Mouse (Mus musculus) limb, embryonic 13.5 days (tissue): ENCODE measurements around the gene Gdap2. TPM values are rescaled to one million over a fixed set of nuclear protein-coding genes. Genes with fewer than 3 reads are reported as not detected.
A peak's percentile ranks its signal among the peaks of the same experiment; 100 is the strongest.

Source experiments
- ATAC-seq: fragments of 200-750 bp; cut with Nextera tagmentation; 2 replicates; pipeline ENCODE4 v1.8.0; 2017; ENCODE audit warnings: low read depth, moderate number of reproducible peaks, moderate TSS enrichment; ENCODE audit not compliant: low FRiP score
- H3K27ac ChIP-seq: fragments of 300-500 bp; sonication (generic); 2 replicates; pipeline ENCODE4 v1.5.1; 2015; ENCODE audit warnings: inconsistent platforms, mild to moderate bottlenecking, moderate library complexity
- H3K27me3 ChIP-seq: fragments of 300-500 bp; sonication (generic); 2 replicates; pipeline ENCODE4 v1.6.1; 2015; ENCODE audit warnings: mild to moderate bottlenecking, inconsistent platforms
- H3K36me3 ChIP-seq: fragments of 300-500 bp; sonication (generic); 2 replicates; pipeline ENCODE4 v1.6.1; 2015; ENCODE audit warnings: inconsistent platforms, mild to moderate bottlenecking, moderate library complexity
- H3K4me1 ChIP-seq: fragments of 300-500 bp; sonication (generic); 2 replicates; pipeline ENCODE4 v1.6.1; 2015; ENCODE audit warnings: inconsistent platforms
- H3K4me2 ChIP-seq: fragments of 300-500 bp; sonication (generic); replicated peaks from 2 replicates; pipeline ENCODE4 v1.6.1; 2015; ENCODE audit warnings: inconsistent platforms, mild to moderate bottlenecking, moderate library complexity
- H3K4me3 ChIP-seq: fragments of 300-500 bp; sonication (generic); 2 replicates; pipeline ENCODE4 v1.5.1; 2015; ENCODE audit warnings: moderate library complexity, mild to moderate bottlenecking, inconsistent platforms
- H3K9ac ChIP-seq: fragments of 300-500 bp; sonication (generic); 2 replicates; pipeline ENCODE4 v1.6.1; 2015; ENCODE audit warnings: mild to moderate bottlenecking, inconsistent platforms
- H3K9me3 ChIP-seq: fragments of 300-500 bp; sonication (generic); 2 replicates; pipeline ENCODE4 v1.6.1; 2016; ENCODE audit warnings: inconsistent platforms
- whole genome bisulfite sequencing: fragments of 180-500 bp; shearing (Covaris S2); methylation state at CpG from one replicate; pipeline ENCODE4 v1.1.7; 2015; 5-methylcytosine and 5-hydroxymethylcytosine counted together
- polyA plus RNA-seq: library from polyadenylated mRNA; unstranded; fragments of >200 nt; fragmentation: Nextera tagmentation; extraction: Ambion mirVana; gene quantifications from 2 replicates; pipeline ENCODE4 v1.2.1, GENCODE M21; 2015

Gene Gdap2
- polyA plus RNA-seq, 1 experiment from 2014 or later: 32.1 TPM

DNA sequence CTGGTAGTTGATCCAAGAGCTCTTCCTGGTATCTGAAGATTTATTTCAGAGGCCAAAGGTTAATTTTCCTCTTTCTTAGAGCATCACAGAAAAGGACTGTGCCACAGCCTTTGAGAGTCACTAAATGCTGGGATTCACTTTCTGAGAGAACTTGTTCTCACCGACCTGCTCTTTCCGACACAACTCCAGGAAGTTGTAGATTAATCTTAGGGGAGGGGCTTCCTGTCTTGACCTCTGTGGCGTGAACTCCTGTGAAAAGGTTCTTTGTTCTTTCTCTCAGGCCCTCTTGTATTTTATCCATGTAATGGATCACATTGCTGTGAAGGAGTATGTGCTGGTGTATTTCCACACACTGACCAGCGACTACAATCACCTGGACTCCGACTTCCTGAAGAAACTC, 32.0 kb downstream of the Gdap2 start:
- Histone ChIP-seq H3K9me3 (no peaks in the 10 kb centered on the region), H3K27ac (no peak overlapping the region), H3K9ac (no peak overlapping the region), H3K36me3 (peaks cover 25% of the 10 kb centered on the region), H3K27me3 (no peaks in the 10 kb centered on the region), H3K4me3 (no peak overlapping the region), H3K4me2 (no peak overlapping the region), H3K4me1 (0 out of 2 replicates have a peak, but pooled peaks cover 2% of the 10 kb centered on the region)
- WGBS: 42% methylated on average over 5 of the region's 5 CpGs
- ATAC-seq: no peak

DNA sequence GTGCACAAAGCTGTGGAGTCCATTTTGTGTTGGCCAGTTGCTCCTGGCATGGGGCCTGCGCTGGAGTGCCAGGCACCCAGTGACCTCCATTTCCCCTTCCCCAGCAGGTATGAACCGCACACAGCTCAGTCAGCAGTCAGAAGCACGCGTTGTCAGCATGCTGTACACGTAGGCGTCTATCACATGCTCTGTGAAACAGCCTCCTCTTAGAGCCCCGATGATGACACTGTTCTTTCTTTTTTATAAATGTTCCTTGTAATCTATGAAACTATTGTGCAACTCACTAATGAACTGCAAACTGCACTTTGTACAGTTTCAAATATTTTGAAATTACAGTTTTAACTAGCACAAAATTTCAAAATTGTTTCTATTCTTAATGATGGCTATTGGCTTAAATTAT, 39.4 kb downstream of the Gdap2 start:
- no peaks in the 10 kb centered on the region for H3K27me3 ChIP-seq
- H3K4me1 ChIP-seq: peaks cover 3% of the 10 kb centered on the region
- ATAC-seq: no peak
- no peaks in the 10 kb centered on the region for H3K9me3 ChIP-seq
- H3K36me3 ChIP-seq: peaks cover 53% of the 10 kb centered on the region
- H3K4me2 ChIP-seq: no peak overlapping the region
- no peak overlapping the region for H3K4me3 ChIP-seq
- no peak overlapping the region for H3K9ac ChIP-seq
- WGBS: 92% methylated on average over 7 of the region's 7 CpGs
- H3K27ac ChIP-seq: no peak overlapping the region

DNA sequence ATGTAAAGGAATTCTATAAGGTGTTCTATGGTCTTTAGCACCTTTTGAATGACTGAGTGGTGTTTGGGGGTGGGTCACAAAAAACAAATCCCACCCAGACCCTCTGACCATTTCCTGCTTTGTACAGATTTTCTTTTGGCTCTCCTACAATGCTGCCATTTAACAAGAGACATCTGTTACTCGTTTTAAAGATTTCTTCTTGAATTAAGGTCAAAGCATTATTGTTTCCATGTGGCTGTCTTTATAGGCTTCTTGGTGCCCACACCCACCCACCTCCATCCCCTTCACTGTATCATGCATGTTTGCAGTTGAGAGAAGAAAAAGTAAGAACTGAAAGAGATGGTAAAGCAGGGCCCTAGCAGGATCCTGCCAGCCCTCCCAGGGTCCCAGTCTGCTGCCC, 44.8 kb downstream of the Gdap2 start:
- peak; percentile 75; the same call in 1 of the 2 replicates for ATAC-seq
- H3K4me2 ChIP-seq: no peak overlapping the region; the same call in 1 of the 2 replicates

DNA sequence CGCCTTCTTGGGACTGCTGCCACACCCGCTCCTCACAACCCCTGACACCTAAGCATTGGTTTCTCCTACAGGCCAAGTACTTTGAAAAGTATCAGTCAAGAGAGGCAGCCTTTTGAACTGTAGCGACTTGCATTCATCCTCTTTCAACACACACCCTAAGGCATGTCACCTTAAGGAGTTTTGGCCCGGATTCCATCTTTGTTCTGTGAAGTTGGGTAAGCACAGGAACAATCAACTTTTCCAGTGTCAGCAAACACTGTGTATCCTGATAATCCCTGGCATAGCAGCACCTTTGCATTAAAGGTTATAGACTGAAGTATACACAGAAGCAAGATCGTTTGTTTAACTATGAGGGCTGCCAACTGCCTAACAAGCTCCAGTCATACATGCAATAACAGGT, 53.3 kb downstream of the Gdap2 start:
- Histone ChIP-seq H3K27ac (no peak overlapping the region), H3K9ac (no peak overlapping the region), H3K27me3 (no peaks in the 10 kb centered on the region), H3K9me3 (no peaks in the 10 kb centered on the region), H3K4me2 (no peak overlapping the region), H3K4me3 (no peak overlapping the region), H3K36me3 (no peaks in the 10 kb centered on the region), H3K4me1 (no peaks in the 10 kb centered on the region)
- WGBS: 84% methylated on average over 5 of the region's 5 CpGs
- ATAC-seq: no peak

More for the DNA sequence above, 44.8 kb downstream of the Gdap2 start:
- H3K9me3 ChIP-seq: no peaks in the 10 kb centered on the region
- peaks cover 31% of the 10 kb centered on the region for H3K36me3 ChIP-seq
- H3K27me3 ChIP-seq: no peaks in the 10 kb centered on the region
- WGBS: 7% methylated on average over 1 of the region's 1 CpGs
- H3K4me3 ChIP-seq: no peak overlapping the region
- no peak overlapping the region for H3K9ac ChIP-seq
- peaks cover 20% of the 10 kb centered on the region for H3K4me1 ChIP-seq
- peak overlapping the region; percentile 70; the same call in 1 of the 2 replicates for H3K27ac ChIP-seq

DNA sequence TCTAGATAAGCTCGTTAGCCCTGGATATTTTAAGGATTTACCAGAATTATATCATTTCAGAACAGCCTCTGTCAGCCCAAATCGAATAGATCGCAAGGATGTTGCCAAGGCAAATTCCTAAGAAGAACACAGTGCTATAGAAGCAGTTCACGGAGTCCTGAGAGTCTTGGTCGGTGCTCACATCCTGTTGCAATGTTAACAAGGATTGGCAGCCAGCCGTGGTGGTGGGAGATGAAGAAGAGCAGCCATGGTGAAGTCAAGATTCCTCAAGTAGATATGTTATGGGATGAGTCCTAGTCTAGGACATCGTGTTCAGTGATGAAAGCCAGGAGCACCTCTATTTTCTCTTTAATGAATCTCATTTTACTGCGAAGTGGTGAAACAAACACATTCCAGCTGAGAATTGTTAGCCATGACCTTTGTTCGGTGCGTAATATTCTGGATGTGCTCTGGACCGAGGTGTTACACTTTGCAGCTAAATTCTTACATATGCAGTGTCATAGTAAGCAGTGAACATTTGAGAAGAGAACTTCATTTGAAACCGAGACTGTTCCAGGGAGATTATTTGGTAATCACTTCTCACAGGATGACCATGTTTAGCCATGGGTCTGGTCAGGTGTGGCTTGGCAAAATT, 63.3 kb downstream of the Gdap2 start:
- Histone ChIP-seq H3K27ac (no peak overlapping the region), H3K4me1 (no peaks in the 10 kb centered on the region), H3K4me3 (no peak overlapping the region), H3K9ac (no peak overlapping the region), H3K27me3 (no peaks in the 10 kb centered on the region), H3K36me3 (no peaks in the 10 kb centered on the region), H3K4me2 (no peak overlapping the region), H3K9me3 (no peaks in the 10 kb centered on the region)
- WGBS: 74% methylated on average over 12 of the region's 12 CpGs
- no peak for ATAC-seq

DNA sequence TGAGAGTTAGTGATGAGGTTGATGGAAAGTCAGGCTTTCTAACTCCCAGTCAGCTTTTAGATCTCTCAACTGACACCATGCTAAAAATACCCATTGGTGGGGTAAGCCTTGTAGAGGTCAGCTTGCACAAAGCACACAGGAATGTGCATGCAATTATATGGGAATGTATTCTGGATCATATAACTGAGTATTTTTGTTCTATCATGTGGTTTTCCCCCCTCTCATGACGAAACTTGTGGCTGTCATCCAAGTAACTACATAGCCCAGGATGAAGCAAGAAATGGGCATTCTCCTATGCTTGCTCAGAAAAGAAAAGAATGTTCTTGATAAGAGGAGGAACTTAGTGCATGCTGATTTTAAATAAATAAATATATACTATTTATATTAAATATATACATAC, 65.3 kb downstream of the Gdap2 start:
- H3K27me3 ChIP-seq: no peaks in the 10 kb centered on the region
- WGBS: 42% methylated on average over 1 of the region's 1 CpGs
- ATAC-seq: no peak; the same call in 1 of the 2 replicates
- H3K9me3 ChIP-seq: no peaks in the 10 kb centered on the region
- no peaks in the 10 kb centered on the region for H3K4me1 ChIP-seq
- no peak overlapping the region for H3K4me3 ChIP-seq
- no peak overlapping the region for H3K9ac ChIP-seq
- H3K4me2 ChIP-seq: no peak overlapping the region
- no peaks in the 10 kb centered on the region for H3K36me3 ChIP-seq
- H3K27ac ChIP-seq: no peak overlapping the region

DNA sequence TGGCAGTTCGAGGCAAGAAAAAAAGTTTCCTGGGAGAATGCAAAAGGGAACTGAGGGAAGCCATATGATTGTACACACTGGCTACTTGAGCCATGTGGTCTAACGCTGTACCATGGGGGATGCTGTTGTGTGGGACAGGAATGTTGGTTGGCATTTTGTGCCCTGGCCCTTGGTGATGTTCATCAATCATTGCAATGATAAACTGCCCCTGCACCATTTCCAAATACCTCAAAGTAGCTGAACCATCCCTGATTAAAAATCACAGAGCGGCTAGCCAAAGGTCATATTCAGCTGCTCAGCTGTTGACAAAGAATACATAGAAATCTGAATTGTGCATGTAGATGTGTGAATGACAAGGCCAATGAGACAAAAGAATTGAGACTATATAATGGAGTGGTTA, 66.8 kb downstream of the Gdap2 start:
- Histone ChIP-seq H3K4me2 (no peak overlapping the region), H3K9ac (no peak overlapping the region), H3K27ac (no peak overlapping the region), H3K4me1 (no peaks in the 10 kb centered on the region), H3K27me3 (no peaks in the 10 kb centered on the region), H3K36me3 (no peaks in the 10 kb centered on the region), H3K9me3 (no peaks in the 10 kb centered on the region), H3K4me3 (no peak overlapping the region)
- no peak for ATAC-seq
- WGBS: 80% methylated on average over 3 of the region's 3 CpGs

DNA sequence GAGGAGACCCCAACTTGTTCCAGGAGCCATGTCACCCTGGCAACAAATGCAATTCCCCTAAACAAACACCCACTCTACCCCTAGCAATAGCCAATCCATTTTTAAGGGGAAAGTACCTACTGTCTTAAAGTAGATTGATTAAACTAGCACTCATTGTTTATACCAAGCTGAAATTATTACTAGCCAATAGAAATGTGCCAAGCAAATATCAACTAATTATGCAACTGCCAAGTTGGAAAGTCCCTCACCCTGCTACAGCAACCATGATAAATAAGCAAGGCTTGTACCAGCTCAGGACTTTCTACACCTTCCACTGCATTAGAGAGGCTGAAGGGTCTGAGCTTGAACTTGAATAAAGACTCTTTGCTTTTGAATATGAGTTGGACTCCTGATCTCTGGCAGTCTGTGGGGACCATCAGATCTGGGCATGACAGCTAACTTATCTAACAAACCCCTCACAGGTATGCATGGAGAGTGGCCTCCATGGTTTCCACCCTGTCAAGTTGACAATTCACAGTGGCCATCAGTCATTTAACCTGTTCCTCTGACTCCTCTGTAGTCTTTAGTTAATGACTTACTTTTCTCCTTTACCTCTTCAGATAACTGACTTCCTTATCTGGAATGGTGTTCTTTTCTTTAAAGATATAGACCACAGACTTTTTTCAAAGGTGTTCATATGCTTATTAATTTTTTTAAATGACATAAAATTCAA, 74.7 kb downstream of the Gdap2 start:
- no peaks in the 10 kb centered on the region for H3K27me3 ChIP-seq
- no peak overlapping the region for H3K9ac ChIP-seq
- no peaks in the 10 kb centered on the region for H3K9me3 ChIP-seq
- H3K4me2 ChIP-seq: no peak overlapping the region
- H3K4me1 ChIP-seq: no peaks in the 10 kb centered on the region
- no peaks in the 10 kb centered on the region for H3K36me3 ChIP-seq
- no peak overlapping the region for H3K4me3 ChIP-seq
- ATAC-seq: no peak
- H3K27ac ChIP-seq: no peak overlapping the region

DNA sequence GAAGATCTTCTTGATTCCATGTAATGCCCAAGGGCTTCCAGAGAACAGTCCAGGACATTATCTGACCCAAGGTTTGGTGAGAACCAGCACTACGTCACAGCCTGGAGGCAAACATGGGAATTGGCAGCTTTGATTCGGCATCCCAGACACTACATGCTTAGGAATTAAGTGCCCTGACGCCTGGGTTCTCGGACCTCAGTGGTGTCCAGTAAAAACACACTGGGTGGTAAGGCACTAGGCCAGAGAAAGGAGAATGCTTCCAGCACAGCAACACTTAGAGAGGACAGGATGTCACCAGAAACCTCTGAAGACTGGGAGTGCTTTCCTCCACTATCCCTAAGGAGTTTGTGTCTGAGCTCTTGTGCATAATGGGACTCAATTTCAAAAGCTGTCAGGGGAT, 80.0 kb downstream of the Gdap2 start:
- no peak for ATAC-seq
- Histone ChIP-seq H3K4me3 (no peak overlapping the region), H3K36me3 (no peaks in the 10 kb centered on the region), H3K27ac (no peak overlapping the region), H3K4me1 (no peaks in the 10 kb centered on the region), H3K9me3 (no peaks in the 10 kb centered on the region), H3K9ac (no peak overlapping the region), H3K27me3 (no peaks in the 10 kb centered on the region), H3K4me2 (no peak overlapping the region)
- 77% methylated on average over 4 of the region's 4 CpGs for WGBS

DNA sequence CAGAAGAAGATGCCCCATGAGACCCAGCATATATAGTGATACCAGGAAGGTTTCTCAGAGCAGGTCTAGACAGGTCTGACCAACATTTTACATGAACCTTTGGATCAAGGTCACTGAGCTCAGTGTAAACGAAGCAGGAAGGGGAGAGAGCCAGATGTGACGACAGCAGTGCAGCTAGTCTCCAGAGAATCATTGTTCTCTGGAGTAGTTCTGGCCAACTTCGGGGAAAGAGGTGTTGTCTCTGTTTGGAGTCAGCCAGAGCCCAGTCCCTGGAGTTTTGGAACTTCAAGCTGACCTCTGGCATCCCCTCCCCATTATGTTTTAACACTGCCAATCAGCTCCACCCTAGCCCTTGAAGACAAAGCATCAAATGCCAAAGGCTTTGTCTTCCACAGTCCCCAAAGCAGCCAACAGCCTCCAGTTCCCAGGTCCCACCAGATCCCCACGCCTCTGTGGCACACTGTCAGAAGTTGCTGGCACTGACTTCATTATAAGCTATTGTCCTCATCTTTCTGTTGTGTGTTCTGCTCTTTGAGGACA, 84.2 kb downstream of the Gdap2 start:
- Histone ChIP-seq H3K4me1 (no peaks in the 10 kb centered on the region), H3K27ac (no peak overlapping the region), H3K9ac (no peak overlapping the region), H3K36me3 (no peaks in the 10 kb centered on the region), H3K4me3 (no peak overlapping the region), H3K9me3 (no peaks in the 10 kb centered on the region), H3K4me2 (no peak overlapping the region), H3K27me3 (no peaks in the 10 kb centered on the region)
- ATAC-seq: no peak
- WGBS: 51% methylated on average over 4 of the region's 4 CpGs
